Mouse (Mus musculus) heart, postnatal 10 days (tissue): Measurements from ENCODE around the gene Gm21969. TPM values are rescaled to one million over a fixed set of nuclear protein-coding genes. Genes with fewer than 3 reads are reported as not detected.

Experiments used
- DNase-seq, 2 experiments: peaks; one replicate each; pipeline ENCODE4 v3.0.0; 2021
- intact Hi-C: fragments of 180-260 bp; cut with DNase I; formaldehyde crosslinking; loops from one replicate; pipeline ENCODE4 v1.15.1; 2025
- total RNA-seq, 2 experiments: library from RNA; stranded (reverse); gene quantifications; 2 replicates each; pipeline ENCODE4 v1.2.3; 2021

Gene Gm21969
- total RNA-seq, 2 experiments from 2014 or later, result not detected

DNA sequence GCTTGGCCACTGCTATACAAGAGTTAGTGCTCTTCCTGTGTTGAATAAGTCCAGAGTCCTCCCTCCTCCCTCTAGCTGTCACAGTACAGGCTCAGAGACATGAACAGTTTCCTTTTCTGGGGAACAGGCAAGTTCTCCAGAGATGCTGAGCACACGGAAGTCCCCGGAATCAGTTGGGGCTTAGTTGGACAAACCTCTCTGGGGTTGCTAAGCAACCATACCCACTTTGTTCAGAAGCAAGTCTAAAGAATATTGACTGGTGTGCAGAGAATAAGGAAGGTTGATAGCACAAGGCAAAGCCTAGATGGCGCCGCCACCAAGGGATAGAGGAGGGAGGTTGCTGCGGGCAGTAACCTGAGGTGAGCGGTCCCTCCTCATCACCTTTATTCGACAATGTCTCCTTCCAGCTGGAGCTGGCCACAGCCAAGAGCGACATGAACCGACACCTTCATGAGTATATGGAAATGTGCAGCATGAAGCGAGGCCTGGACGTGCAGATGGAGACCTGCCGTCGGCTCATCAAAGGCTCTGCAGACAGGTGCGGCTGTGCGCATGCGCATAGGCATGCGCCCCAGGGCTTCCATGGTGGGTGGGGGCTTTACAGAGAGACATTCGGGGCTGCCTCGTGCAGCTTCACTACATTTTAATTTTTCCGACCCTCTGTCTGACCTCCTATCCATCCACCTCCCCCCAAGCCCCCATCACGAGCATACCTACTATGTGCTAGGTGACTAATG, 11.7 kb downstream of the Gm21969 start:
- intact Hi-C loops, result loop anchor here (5.0 kb wide), 1 partner anchor 37 kb away; no protein-coding TSS in a partner anchor

DNA sequence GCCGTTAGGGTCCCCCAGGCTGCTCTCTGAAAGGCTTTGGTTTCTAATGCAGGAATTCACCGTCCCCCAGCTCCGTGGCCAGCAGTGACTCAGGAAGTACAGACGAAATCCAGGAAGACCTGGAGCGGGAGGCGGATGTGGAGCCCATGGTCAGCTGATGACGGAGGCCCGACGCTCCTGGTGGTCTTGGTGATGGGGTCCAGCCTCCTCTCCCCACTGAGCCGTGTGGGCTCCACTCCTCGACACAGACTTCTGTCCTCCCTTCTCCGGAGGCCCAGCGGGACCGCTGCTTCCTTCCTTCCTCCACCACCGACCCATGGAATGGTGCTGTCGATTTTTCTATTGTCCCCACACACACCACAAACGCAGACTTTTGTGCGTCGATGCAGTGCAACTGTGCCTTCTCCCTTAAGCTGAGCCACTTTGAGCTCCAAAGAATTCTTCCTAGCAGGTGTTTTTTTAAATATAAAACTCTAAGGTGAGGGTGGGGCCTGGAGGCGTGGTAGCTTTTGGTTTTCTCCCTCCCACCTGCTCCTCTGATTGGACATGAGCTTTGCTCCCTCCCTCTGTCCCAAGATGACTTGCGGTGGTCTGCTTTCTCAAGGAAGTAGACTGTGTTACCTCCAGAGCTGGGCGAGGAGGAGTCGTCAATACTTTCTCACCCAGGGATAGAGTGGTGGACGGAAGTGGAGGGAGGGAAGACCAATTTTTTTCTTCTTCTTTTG, 13.5 kb downstream of the Gm21969 start:
- intact Hi-C loops, result no loop called here
- DNase-seq, result peak; percentile 50 to 61

More for the DNA sequence above, 11.7 kb downstream of the Gm21969 start:
- DNase-seq, result no peak

DNA sequence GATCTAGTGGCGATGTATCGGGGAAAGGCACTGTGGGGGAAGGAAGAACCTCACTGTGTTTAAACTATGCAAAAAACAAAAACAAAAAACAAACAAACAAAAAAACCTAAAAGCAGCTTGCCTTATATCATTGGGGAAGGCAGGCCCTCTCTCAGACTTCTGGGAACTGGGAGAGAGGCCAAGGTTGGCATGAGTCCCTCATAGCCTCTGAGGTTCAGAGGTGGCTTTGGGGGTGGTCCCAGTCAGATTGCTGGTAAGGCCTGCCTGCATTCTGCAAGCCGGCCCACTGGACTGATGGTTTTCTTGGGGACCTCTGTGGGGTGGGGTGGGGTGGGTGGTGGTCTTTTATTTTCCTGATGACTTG, 14.0 kb downstream of the Gm21969 start:
- DNase-seq, result no peak
- intact Hi-C loops, result no loop called here

DNA sequence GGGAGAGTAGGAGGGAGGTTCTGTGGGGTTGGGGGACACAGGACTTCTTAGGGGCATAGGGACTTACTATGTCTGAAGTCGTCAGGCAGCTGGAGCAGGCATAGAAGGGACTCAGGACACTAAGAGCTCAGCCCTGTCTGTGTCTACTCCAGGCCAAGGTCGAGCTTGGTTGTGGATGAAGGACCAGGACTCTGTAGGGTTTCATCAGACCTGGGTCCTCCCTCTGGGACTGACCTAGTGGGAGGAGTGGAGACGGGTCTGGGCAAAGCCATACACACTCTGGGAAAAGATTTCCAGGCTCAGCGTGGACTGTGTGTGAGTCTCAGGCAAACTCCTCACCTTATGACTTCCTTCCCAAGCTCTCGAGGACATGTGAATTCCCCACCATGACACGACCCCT, 16.8 kb downstream of the Gm21969 start:
- intact Hi-C loops, result no loop called here
- DNase-seq, result no peak

DNA sequence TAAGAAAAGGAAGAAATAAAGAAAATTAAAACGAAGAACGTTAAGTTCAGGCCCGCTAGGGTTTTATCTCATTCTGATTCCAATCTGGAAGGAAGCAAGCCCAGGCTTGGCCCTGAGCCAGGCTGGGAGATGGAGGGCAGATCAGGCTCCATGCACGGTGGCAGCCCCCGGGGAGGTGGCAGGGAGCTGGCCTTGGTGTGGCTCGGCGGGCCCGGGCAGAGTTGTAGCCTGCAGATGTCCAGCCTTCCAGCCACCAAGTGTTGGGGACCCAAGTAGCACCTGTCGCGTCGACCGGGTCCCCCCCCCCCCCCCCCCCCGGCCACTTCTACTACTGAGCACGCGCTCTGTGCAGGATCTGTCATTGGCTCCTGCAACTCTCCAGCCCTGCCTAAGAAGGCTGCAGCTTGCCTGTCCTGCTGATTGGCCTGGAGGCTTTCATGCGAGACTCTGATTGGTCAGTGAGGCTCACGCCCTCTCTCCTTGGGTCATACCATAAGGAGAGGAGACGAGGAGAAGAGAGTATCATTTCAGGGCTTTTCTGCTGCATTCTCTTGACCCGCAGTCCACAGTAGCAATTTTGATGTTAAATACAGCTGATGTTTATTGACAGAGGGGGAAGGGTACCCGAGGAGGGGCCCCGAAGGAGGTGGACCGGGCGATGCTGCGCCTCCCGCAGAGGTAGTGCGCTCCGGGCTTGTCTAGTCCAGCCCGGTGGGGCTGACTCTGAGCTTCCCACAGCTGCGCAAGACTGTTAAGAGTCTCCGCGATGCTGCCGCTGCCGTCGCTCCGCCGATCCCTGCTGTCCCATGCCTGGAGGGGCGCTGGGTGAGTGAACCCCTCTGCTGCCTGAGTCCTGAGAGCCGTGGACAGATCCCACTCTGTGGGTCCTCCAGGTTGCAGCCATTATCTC, 19.6 kb downstream of the Gm21969 start, which contains the start of gene Aldh4a1:
Aldh4a1 (plus strand) TSS at position 494 of the 910 bp plus-strand sequence.
- DNase-seq, result peak; percentile 92 to 94
- intact Hi-C loops, result no loop called here

DNA sequence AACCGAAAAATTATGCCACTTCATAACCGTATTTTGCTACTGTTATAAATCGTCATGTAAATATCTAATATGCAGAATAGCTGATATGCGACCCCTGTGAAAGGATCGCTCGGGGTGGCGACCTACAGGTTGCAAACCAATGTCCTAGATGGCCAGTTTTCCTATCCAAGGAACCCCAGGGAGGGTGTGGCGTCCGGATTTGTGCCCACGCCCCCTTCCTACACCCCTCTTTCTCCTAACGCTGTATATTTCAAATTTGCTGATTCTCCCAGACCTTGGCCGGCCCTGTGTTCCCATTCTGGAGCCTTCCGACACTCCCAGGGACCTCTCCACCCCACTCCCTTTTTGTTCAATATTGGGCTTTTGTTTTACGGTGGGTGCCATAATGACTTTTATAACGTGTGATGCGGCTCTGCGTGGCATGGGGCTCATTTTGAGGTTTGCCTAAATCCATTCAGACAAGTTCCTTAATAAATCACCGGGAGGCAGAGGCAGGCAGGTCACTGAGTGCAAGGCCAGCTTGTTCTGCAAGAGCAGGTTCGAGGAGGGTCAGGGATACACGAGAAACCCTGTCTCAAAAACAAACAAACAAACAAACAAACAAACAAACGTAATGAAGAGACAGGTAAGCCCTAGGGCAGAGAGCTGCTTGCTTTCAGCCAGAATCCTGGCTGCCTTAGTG, 20.6 kb downstream of the Gm21969 start:
- intact Hi-C loops, result no loop called here
- no peak for DNase-seq

GRCm38 (mm10) chr4:139624116-139624489, 21.1 kb downstream of the Gm21969 start:
- intact Hi-C loops, result no loop called here
- DNase-seq, result no peak

GRCm38 (mm10) chr4:139624706-139625105, 21.7 kb downstream of the Gm21969 start:
- intact Hi-C loops, result no loop called here
- no peak for DNase-seq

DNA sequence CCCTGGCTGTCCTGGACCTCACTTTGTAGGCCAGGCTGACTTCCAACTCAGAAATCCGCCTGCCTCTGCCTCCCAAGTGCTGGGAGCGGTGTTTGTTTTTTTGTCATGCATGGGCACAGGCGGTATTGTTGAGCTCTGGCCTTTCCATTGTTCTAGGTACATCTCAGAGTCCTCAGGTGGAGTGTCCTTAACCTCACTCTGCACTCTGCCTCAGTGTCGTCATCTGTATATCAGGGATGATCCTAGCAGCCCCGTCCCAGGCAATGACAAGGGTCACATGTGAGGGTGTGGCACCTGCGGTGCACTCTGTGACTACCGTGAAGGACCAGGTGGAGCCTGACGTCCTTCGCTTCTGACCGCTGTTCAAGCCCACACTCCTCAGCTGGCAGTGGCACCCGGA, 24.4 kb downstream of the Gm21969 start:
- no peak for DNase-seq
- intact Hi-C loops, result no loop called here

GRCm38 (mm10) chr4:139630171-139630570, 27.2 kb downstream of the Gm21969 start:
- no peak for DNase-seq
- intact Hi-C loops, result no loop called here

- intact Hi-C loops, result no loop called here
- no peak for DNase-seq
Measured at GRCm38 (mm10) chr4:139631141-139631540, 28.2 kb downstream of the Gm21969 start.

- intact Hi-C loops, result no loop called here
Measured at GRCm38 (mm10) chr4:139631569-139632253, 28.7 kb downstream of the Gm21969 start.

GRCm38 (mm10) chr4:139632254-139632580, 29.2 kb downstream of the Gm21969 start:
- no peak for DNase-seq
- intact Hi-C loops, result no loop called here

More at GRCm38 (mm10) chr4:139631569-139632253, 28.7 kb downstream of the Gm21969 start:
- DNase-seq, result no peak

GRCm38 (mm10) chr4:139636373-139636772, 33.4 kb downstream of the Gm21969 start:
- DNase-seq, result peak; percentile 64 to 86
- intact Hi-C loops, result loop anchor here (1.0 kb wide), 1 partner anchor 166 kb away; no protein-coding TSS in a partner anchor

DNA sequence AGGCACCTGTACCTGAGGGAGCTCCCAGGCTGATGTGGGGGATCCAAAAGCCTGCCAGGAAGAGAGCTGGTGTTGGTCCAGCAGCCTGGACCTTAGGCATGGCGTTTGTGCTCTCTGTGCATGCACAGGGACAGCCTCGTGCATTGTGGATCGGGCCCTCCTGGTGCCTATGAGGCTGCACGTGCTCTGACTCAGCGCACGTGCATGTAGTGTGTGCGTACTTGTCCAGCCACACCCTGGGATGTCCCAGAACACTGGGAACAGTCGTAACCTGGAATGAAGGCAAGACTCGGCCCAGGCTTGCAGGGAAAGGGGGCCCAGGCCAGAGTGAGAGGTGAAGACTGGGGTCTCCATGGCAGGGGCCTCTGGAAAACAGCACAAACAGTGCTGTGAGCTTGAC, 34.9 kb downstream of the Gm21969 start:
- intact Hi-C loops, result no loop called here
- DNase-seq, result no peak

DNA sequence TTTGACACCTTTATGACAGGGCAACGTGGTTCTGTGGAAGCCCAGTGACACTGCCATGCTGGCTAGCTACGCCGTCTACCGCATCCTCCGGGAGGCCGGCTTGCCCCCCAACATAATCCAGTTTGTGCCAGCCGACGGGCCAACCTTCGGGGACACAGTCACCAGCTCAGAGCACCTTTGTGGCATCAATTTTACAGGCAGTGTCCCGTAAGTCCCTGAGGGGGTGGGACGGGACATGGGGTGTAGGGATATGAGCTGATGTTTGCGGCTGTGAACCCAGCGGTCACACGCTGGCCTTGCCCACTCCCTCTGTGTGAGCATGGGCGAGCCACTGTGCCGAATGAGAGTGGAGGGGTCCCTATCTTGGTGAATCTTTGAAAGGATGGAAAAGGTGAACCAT, 35.4 kb downstream of the Gm21969 start:
- intact Hi-C loops, result no loop called here

GRCm38 (mm10) chr4:139639801-139640200, 36.8 kb downstream of the Gm21969 start:
- DNase-seq, result no peak
- intact Hi-C loops, result no loop called here

More for the DNA sequence above, 35.4 kb downstream of the Gm21969 start:
- DNase-seq, result no peak

- no peak for DNase-seq
- intact Hi-C loops, result no loop called here
Measured at GRCm38 (mm10) chr4:139640333-139640732, 37.3 kb downstream of the Gm21969 start.

- intact Hi-C loops, result no loop called here
Measured at GRCm38 (mm10) chr4:139640775-139641174, 37.8 kb downstream of the Gm21969 start.

More at GRCm38 (mm10) chr4:139640775-139641174, 37.8 kb downstream of the Gm21969 start:
- no peak for DNase-seq
